Mouse (Mus musculus): Measurements from ENCODE around the gene Plxna4. TPM values are rescaled to one million over a fixed set of nuclear protein-coding genes. Genes with fewer than 3 reads are reported as not detected.

Gene Plxna4
- polyA plus RNA-seq, 1 experiment from 2014 or later = 6.1 TPM

- WGBS = 33% methylated on average over 4 of the region's 4 CpGs
- ATAC-seq (ENCODE audit: low read depth) = no peak
These were observed 375.6 kb downstream of the Plxna4 start for GRCm38 (mm10) chr6:32212439-32212838.

GRCm38 (mm10) chr6:32210139-32210538 lies 377.9 kb downstream of the Plxna4 start:
- DNase-seq (ENCODE audit: low spot score) (no peak), ATAC-seq (ENCODE audit: low read depth) (no peak)
- Histone ChIP-seq H3K4me2 (ENCODE audit: low read depth, low read length) (no peak overlapping the region), H3K27me3 (replicated peaks; ENCODE audit: control insufficient read depth, insufficient read depth, low read length) (no peaks in the 10 kb centered on the region), H3K27ac (replicated peaks; ENCODE audit: low read depth, low read length) (no peak overlapping the region), H3K9ac (ENCODE audit: low read depth, low read length) (no peak overlapping the region), H3K36me3 (ENCODE audit: control insufficient read depth, insufficient read depth, low read length) (no peaks in the 10 kb centered on the region), H3K4me1 (ENCODE audit: control insufficient read depth, insufficient read depth, low read length) (no peaks in the 10 kb centered on the region), H3K4me3 (ENCODE audit: low read depth, low read length) (no peak overlapping the region), H3K9me3 (ENCODE audit: control insufficient read depth, low read length) (no peaks in the 10 kb centered on the region)
- WGBS = 80% methylated on average over 7 of the region's 7 CpGs

More at GRCm38 (mm10) chr6:32212439-32212838, 375.6 kb downstream of the Plxna4 start:
- Histone ChIP-seq H3K27me3 (replicated peaks; ENCODE audit: control insufficient read depth, insufficient read depth, low read length) (no peaks in the 10 kb centered on the region), H3K4me3 (ENCODE audit: low read depth, low read length) (no peak overlapping the region), H3K36me3 (ENCODE audit: control insufficient read depth, insufficient read depth, low read length) (no peaks in the 10 kb centered on the region), H3K9ac (ENCODE audit: low read depth, low read length) (no peak overlapping the region), H3K9me3 (ENCODE audit: control insufficient read depth, low read length) (no peaks in the 10 kb centered on the region), H3K27ac (replicated peaks; ENCODE audit: low read depth, low read length) (no peak overlapping the region), H3K4me1 (ENCODE audit: control insufficient read depth, insufficient read depth, low read length) (no peaks in the 10 kb centered on the region), H3K4me2 (ENCODE audit: low read depth, low read length) (no peak overlapping the region)
- peak; percentile 8 for DNase-seq (ENCODE audit: low spot score)

- no peak for DNase-seq (ENCODE audit: low spot score)
- ATAC-seq (ENCODE audit: low read depth) = no peak
- Histone ChIP-seq H3K27me3 (replicated peaks; ENCODE audit: control insufficient read depth, insufficient read depth, low read length) (no peaks in the 10 kb centered on the region), H3K36me3 (ENCODE audit: control insufficient read depth, insufficient read depth, low read length) (no peaks in the 10 kb centered on the region), H3K9ac (ENCODE audit: low read depth, low read length) (no peak overlapping the region), H3K4me2 (ENCODE audit: low read depth, low read length) (no peak overlapping the region), H3K9me3 (ENCODE audit: control insufficient read depth, low read length) (no peaks in the 10 kb centered on the region), H3K27ac (replicated peaks; ENCODE audit: low read depth, low read length) (no peak overlapping the region), H3K4me1 (ENCODE audit: control insufficient read depth, insufficient read depth, low read length) (no peaks in the 10 kb centered on the region), H3K4me3 (ENCODE audit: low read depth, low read length) (no peak overlapping the region)
- WGBS = 76% methylated on average over 7 of the region's 7 CpGs
These were observed 379.0 kb downstream of the Plxna4 start for GRCm38 (mm10) chr6:32208951-32209350.

- H3K36me3 ChIP-seq (ENCODE audit: control insufficient read depth, insufficient read depth, low read length) = no peaks in the 10 kb centered on the region
- WGBS = 77% methylated on average over 4 of the region's 4 CpGs
- ATAC-seq (ENCODE audit: low read depth) (no peak), DNase-seq (ENCODE audit: low spot score) (no peak)
- no peak overlapping the region for H3K27ac ChIP-seq (replicated peaks; ENCODE audit: low read depth, low read length)
- H3K4me3 ChIP-seq (ENCODE audit: low read depth, low read length) = no peak overlapping the region
- H3K4me1 ChIP-seq (ENCODE audit: control insufficient read depth, insufficient read depth, low read length) = no peaks in the 10 kb centered on the region
- H3K27me3 ChIP-seq (replicated peaks; ENCODE audit: control insufficient read depth, insufficient read depth, low read length) = no peaks in the 10 kb centered on the region
- H3K9me3 ChIP-seq (ENCODE audit: control insufficient read depth, low read length) = no peaks in the 10 kb centered on the region
- no peak overlapping the region for H3K4me2 ChIP-seq (ENCODE audit: low read depth, low read length)
- no peak overlapping the region for H3K9ac ChIP-seq (ENCODE audit: low read depth, low read length)
These were observed 383.7 kb downstream of the Plxna4 start for GRCm38 (mm10) chr6:32204253-32204652.

DNA sequence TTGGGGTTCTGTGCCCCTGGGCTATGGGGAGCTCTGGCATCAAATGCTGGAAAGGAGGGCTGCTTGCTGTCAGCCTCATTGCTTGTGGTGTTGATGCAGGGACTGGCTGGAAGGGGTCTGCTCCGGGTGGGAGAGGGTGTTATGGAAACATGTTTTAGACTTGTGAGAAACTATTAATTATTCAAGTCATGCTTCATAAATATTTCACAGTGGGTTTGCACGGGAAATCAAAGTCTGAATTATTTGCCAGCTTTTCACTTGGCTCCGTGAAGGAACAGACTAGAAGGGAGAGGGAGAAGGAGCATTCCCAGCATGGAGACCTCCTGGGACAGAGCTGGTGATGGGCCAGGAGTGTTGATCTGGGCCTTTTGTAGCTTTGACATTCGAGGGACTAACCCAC lies 384.6 kb downstream of the Plxna4 start:
- H3K27me3 ChIP-seq (replicated peaks; ENCODE audit: control insufficient read depth, insufficient read depth, low read length) = no peaks in the 10 kb centered on the region
- WGBS = 40% methylated on average over 4 of the region's 4 CpGs
- DNase-seq (ENCODE audit: low spot score) = peak; percentile 6

DNA sequence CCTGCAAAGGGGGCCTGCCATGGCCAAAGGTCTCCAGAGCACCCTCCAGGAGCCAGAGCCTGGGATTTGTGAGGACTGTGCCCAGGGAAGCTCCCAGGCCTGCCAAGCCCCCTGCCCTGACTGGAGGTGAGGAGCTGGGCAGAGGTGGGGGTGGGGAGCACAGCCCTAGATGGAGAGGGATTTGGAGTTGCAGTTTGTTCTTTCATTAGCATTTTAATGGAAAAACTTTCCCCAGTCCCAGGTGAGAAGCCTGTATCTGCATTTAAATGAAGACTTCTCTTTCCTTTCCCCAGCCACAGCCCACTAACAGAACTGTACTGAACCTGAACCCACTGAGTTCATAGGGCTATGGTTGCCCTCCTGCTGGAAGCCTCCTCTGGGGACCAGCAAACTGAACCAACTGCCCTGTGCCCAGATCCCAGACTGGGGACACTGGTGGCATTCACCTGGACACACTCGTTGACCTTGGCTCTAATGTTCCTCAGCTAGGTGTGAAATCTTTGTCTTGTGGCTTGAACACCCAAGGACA lies 385.3 kb downstream of the Plxna4 start:
- ATAC-seq (ENCODE audit: low read depth) = no peak

More for the DNA sequence above, 384.6 kb downstream of the Plxna4 start:
- ATAC-seq (ENCODE audit: low read depth) = no peak
- H3K4me1 ChIP-seq (ENCODE audit: control insufficient read depth, insufficient read depth, low read length) = no peaks in the 10 kb centered on the region
- H3K27ac ChIP-seq (replicated peaks; ENCODE audit: low read depth, low read length) = no peak overlapping the region
- no peak overlapping the region for H3K4me2 ChIP-seq (ENCODE audit: low read depth, low read length)
- no peak overlapping the region for H3K9ac ChIP-seq (ENCODE audit: low read depth, low read length)
- no peaks in the 10 kb centered on the region for H3K9me3 ChIP-seq (ENCODE audit: control insufficient read depth, low read length)
- no peak overlapping the region for H3K4me3 ChIP-seq (ENCODE audit: low read depth, low read length)
- H3K36me3 ChIP-seq (ENCODE audit: control insufficient read depth, insufficient read depth, low read length) = no peaks in the 10 kb centered on the region

GRCm38 (mm10) chr6:32201506-32201905 lies 386.5 kb downstream of the Plxna4 start:
- no peak for DNase-seq (ENCODE audit: low spot score)
- Histone ChIP-seq H3K9ac (ENCODE audit: low read depth, low read length) (no peak overlapping the region), H3K27me3 (replicated peaks; ENCODE audit: control insufficient read depth, insufficient read depth, low read length) (no peaks in the 10 kb centered on the region), H3K36me3 (ENCODE audit: control insufficient read depth, insufficient read depth, low read length) (no peaks in the 10 kb centered on the region), H3K4me2 (ENCODE audit: low read depth, low read length) (no peak overlapping the region), H3K27ac (replicated peaks; ENCODE audit: low read depth, low read length) (no peak overlapping the region), H3K4me1 (ENCODE audit: control insufficient read depth, insufficient read depth, low read length) (no peaks in the 10 kb centered on the region), H3K9me3 (ENCODE audit: control insufficient read depth, low read length) (no peaks in the 10 kb centered on the region), H3K4me3 (ENCODE audit: low read depth, low read length) (no peak overlapping the region)
- no peak for ATAC-seq (ENCODE audit: low read depth)

More for the DNA sequence above, 385.3 kb downstream of the Plxna4 start:
- no peaks in the 10 kb centered on the region for H3K4me1 ChIP-seq (ENCODE audit: control insufficient read depth, insufficient read depth, low read length)
- H3K27me3 ChIP-seq (replicated peaks; ENCODE audit: control insufficient read depth, insufficient read depth, low read length) = no peaks in the 10 kb centered on the region
- H3K9ac ChIP-seq (ENCODE audit: low read depth, low read length) = no peak overlapping the region
- no peak overlapping the region for H3K4me2 ChIP-seq (ENCODE audit: low read depth, low read length)
- H3K4me3 ChIP-seq (ENCODE audit: low read depth, low read length) = no peak overlapping the region
- 58% methylated on average over 1 of the region's 1 CpGs for WGBS
- no peak overlapping the region for H3K27ac ChIP-seq (replicated peaks; ENCODE audit: low read depth, low read length)
- no peak for DNase-seq (ENCODE audit: low spot score)
- no peaks in the 10 kb centered on the region for H3K36me3 ChIP-seq (ENCODE audit: control insufficient read depth, insufficient read depth, low read length)
- no peaks in the 10 kb centered on the region for H3K9me3 ChIP-seq (ENCODE audit: control insufficient read depth, low read length)

- Histone ChIP-seq H3K4me3 (ENCODE audit: low read depth, low read length) (no peak overlapping the region), H3K9me3 (ENCODE audit: control insufficient read depth, low read length) (no peaks in the 10 kb centered on the region), H3K27me3 (replicated peaks; ENCODE audit: control insufficient read depth, insufficient read depth, low read length) (no peaks in the 10 kb centered on the region), H3K36me3 (ENCODE audit: control insufficient read depth, insufficient read depth, low read length) (no peaks in the 10 kb centered on the region), H3K27ac (replicated peaks; ENCODE audit: low read depth, low read length) (no peak overlapping the region), H3K4me1 (ENCODE audit: control insufficient read depth, insufficient read depth, low read length) (no peaks in the 10 kb centered on the region), H3K4me2 (ENCODE audit: low read depth, low read length) (no peak overlapping the region), H3K9ac (ENCODE audit: low read depth, low read length) (no peak overlapping the region)
- 69% methylated on average over 2 of the region's 2 CpGs for WGBS
- no peak for ATAC-seq (ENCODE audit: low read depth)
- DNase-seq (ENCODE audit: low spot score) = no peak
These were observed 388.4 kb downstream of the Plxna4 start for GRCm38 (mm10) chr6:32199616-32200015.

DNA sequence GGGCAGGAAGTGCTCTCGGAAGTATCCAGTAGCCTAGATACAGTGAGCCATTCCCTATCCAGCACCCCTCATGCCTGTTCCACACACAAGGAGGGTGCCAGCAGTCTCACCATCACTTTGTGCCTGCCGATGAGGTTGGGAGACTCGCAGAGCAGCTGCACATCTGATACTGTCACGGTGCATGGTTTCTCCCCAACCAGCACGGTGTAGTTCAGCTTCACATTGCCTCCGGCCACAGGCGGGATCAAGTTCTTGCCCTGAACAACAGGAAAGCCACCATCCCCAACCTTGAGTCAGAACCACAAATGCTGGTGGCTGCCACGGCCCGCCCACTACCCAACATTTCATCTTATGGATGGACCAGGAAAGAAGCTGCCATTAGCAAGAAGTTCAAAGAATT lies 391.1 kb downstream of the Plxna4 start:
- Histone ChIP-seq H3K9ac (ENCODE audit: low read depth, low read length) (no peak overlapping the region), H3K9me3 (ENCODE audit: control insufficient read depth, low read length) (0 out of 2 replicates have a peak, but pooled peaks cover under 1% of the 10 kb centered on the region), H3K27me3 (replicated peaks; ENCODE audit: control insufficient read depth, insufficient read depth, low read length) (no peaks in the 10 kb centered on the region), H3K36me3 (ENCODE audit: control insufficient read depth, insufficient read depth, low read length) (no peaks in the 10 kb centered on the region), H3K27ac (replicated peaks; ENCODE audit: low read depth, low read length) (no peak overlapping the region), H3K4me2 (ENCODE audit: low read depth, low read length) (no peak overlapping the region), H3K4me3 (ENCODE audit: low read depth, low read length) (no peak overlapping the region), H3K4me1 (ENCODE audit: control insufficient read depth, insufficient read depth, low read length) (no peaks in the 10 kb centered on the region)
- DNase-seq (ENCODE audit: low spot score) (no peak), ATAC-seq (ENCODE audit: low read depth) (no peak)
- 87% methylated on average over 9 of the region's 9 CpGs for WGBS
